ENCODE assay signal across 8 mouse cellular contexts in the genomic region with DNA sequence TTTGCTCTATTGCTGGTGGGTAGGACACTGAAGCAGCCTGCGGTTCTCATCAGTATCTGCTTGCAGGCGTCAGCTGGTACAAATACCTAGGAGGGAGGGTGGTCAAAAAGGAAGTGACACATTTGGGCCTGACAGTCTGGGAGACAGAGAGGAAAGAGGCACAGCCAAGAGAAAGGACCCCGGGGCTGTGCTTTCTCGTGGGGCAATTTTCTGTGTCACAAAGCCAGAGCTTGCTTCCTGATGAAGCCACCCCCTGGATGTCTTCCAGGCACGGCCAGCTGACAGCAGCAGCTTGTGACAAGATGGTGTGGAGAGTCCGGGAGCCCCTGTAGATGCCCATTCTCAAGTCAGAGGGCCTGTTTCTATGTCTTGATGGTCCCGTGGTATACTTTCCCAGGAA.
DNase-seq lines count a peak whose midpoint lies in the region; ATAC-seq and TF ChIP-seq lines count a peak whose summit lies in the region.

No protein-coding gene starts in this region.

- peak; percentile 25 for DNase-seq in gastrocnemius, adult 18-20 months (ENCODE audit: low spot score)
- DNase-seq in gastrocnemius, postnatal 25 days, result no peak
- DNase-seq in midbrain, postnatal 0 days (ENCODE audit: low spot score), result peak; percentile 59
- no peak for DNase-seq in midbrain, embryonic 11.5 days (ENCODE audit: low spot score, missing footprints)
- DNase-seq in heart, embryonic 10.5 days (ENCODE audit: low spot score), result no peak
- no peak for DNase-seq in testis, postnatal 14 days (ENCODE audit: low spot score)
- DNase-seq in hindbrain, embryonic 11.5 days (ENCODE audit: low spot score), result no peak

- 63% methylated on average over 7 of the region's 7 CpGs for WGBS in midbrain, postnatal 0 days
- 79% methylated on average over 7 of the region's 7 CpGs for WGBS in midbrain, embryonic 11.5 days
- WGBS in heart, embryonic 10.5 days, result 39% methylated on average over 7 of the region's 7 CpGs
- WGBS in hindbrain, embryonic 11.5 days, result 64% methylated on average over 7 of the region's 7 CpGs

- H3K27me3 ChIP-seq in midbrain, postnatal 0 days (ENCODE audit: insufficient read depth, low read length), result no peaks in the 10 kb centered on the region
- peaks cover 3% of the 10 kb centered on the region; the same call in 1 of the 2 replicates for H3K27me3 ChIP-seq in midbrain, embryonic 11.5 days (ENCODE audit: control insufficient read depth, insufficient read depth, low read length)
- H3K27me3 ChIP-seq in heart, embryonic 10.5 days (ENCODE audit: insufficient read depth, poor library complexity, severe bottlenecking), result no peaks in the 10 kb centered on the region
- no peaks in the 10 kb centered on the region for H3K27me3 ChIP-seq in hindbrain, embryonic 11.5 days (ENCODE audit: control insufficient read depth, insufficient read depth, low read length)

- H3K9ac ChIP-seq in midbrain, postnatal 0 days (replicated peaks; ENCODE audit: low read length, poor library complexity, severe bottlenecking), result no peak overlapping the region
- H3K9ac ChIP-seq in midbrain, embryonic 11.5 days (ENCODE audit: low read length), result no peak overlapping the region
- no peak overlapping the region for H3K9ac ChIP-seq in hindbrain, embryonic 11.5 days (ENCODE audit: low read depth, low read length)

- H3K36me3 ChIP-seq in midbrain, postnatal 0 days (ENCODE audit: insufficient read depth, low read length), result no peaks in the 10 kb centered on the region
- no peaks in the 10 kb centered on the region for H3K36me3 ChIP-seq in midbrain, embryonic 11.5 days (ENCODE audit: control insufficient read depth, insufficient read depth, low read length)
- H3K36me3 ChIP-seq in heart, embryonic 10.5 days, result no peaks in the 10 kb centered on the region
- H3K36me3 ChIP-seq in hindbrain, embryonic 11.5 days (ENCODE audit: control insufficient read depth, insufficient read depth, low read length), result no peaks in the 10 kb centered on the region

- ATAC-seq in midbrain, postnatal 0 days (ENCODE audit: low FRiP score), result no peak
- no peak for ATAC-seq in midbrain, embryonic 11.5 days (ENCODE audit: low FRiP score)
- ATAC-seq in megakaryocyte progenitor cell, adult 5-6 weeks (replicated peaks; ENCODE audit: poor library complexity), result peak; percentile 27
- ATAC-seq in hindbrain, embryonic 11.5 days (ENCODE audit: low FRiP score), result no peak

- H3K4me3 ChIP-seq in midbrain, postnatal 0 days (ENCODE audit: low read depth, low read length), result no peak overlapping the region
- H3K4me3 ChIP-seq in midbrain, embryonic 11.5 days (ENCODE audit: low read depth, low read length), result no peak overlapping the region
- H3K4me3 ChIP-seq in heart, embryonic 10.5 days, result no peak overlapping the region
- no peak overlapping the region for H3K4me3 ChIP-seq in hindbrain, embryonic 11.5 days (ENCODE audit: low read depth, low read length)

- H3K4me1 ChIP-seq in midbrain, postnatal 0 days (ENCODE audit: insufficient read depth, low read length), result 0 out of 2 replicates have a peak, but pooled peaks cover 4% of the 10 kb centered on the region
- H3K4me1 ChIP-seq in midbrain, embryonic 11.5 days (ENCODE audit: control insufficient read depth, insufficient read depth, low read length), result peaks cover 8% of the 10 kb centered on the region; the same call in 1 of the 2 replicates
- H3K4me1 ChIP-seq in heart, embryonic 10.5 days, result peaks cover 27% of the 10 kb centered on the region
- H3K4me1 ChIP-seq in hindbrain, embryonic 11.5 days (replicated peaks; ENCODE audit: control insufficient read depth, insufficient read depth, low read length), result no peaks in the 10 kb centered on the region; the same call in 1 of the 2 replicates

- H3K9me3 ChIP-seq in midbrain, postnatal 0 days (ENCODE audit: low read length), result no peaks in the 10 kb centered on the region
- no peaks in the 10 kb centered on the region for H3K9me3 ChIP-seq in midbrain, embryonic 11.5 days (ENCODE audit: control insufficient read depth, low read length)
- no peaks in the 10 kb centered on the region for H3K9me3 ChIP-seq in heart, embryonic 10.5 days
- no peaks in the 10 kb centered on the region for H3K9me3 ChIP-seq in hindbrain, embryonic 11.5 days (ENCODE audit: control insufficient read depth, low read length)

- no peak overlapping the region for H3K4me2 ChIP-seq in midbrain, postnatal 0 days (ENCODE audit: low read depth, low read length, poor library complexity, severe bottlenecking)
- H3K4me2 ChIP-seq in midbrain, embryonic 11.5 days, result no peak overlapping the region
- H3K4me2 ChIP-seq in hindbrain, embryonic 11.5 days (replicated peaks; ENCODE audit: low read depth, low read length), result no peak overlapping the region

- H3K27ac ChIP-seq in midbrain, postnatal 0 days (ENCODE audit: low read depth, low read length), result no peak overlapping the region
- no peak overlapping the region for H3K27ac ChIP-seq in midbrain, embryonic 11.5 days (ENCODE audit: low read depth, low read length)
- peak overlapping the region; percentile 29; the same call in 1 of the 2 replicates for H3K27ac ChIP-seq in heart, embryonic 10.5 days
- no peak overlapping the region for H3K27ac ChIP-seq in hindbrain, embryonic 11.5 days (ENCODE audit: low read depth, low read length)

- no peak for TF ChIP-seq CTCF in midbrain, postnatal 0 days (IDR thresholded peaks at IDR 0.05)

Comparison
In these comparisons a context has a peak if more than half of its experiments do, and no peak if none do; other contexts are left out.
1. DNase-seq: peak in gastrocnemius, adult 18-20 months (single experiment) and midbrain, postnatal 0 days (single experiment); none in gastrocnemius, postnatal 25 days (single experiment), midbrain, embryonic 11.5 days (single experiment), heart, embryonic 10.5 days (single experiment), testis, postnatal 14 days (single experiment) and hindbrain, embryonic 11.5 days (single experiment).